Mouse (Mus musculus) CD8-positive naive resting alpha-beta T cell, adult 2 months (primary cell): ENCODE data around the gene Pnkd.
"Not testable (repeated sequence)": the region's sequence is repeated elsewhere in the genome, so short reads cannot be mapped to it uniquely, and the experiment has no call there.

Experiments used
- DNase-seq, 2 experiments: peaks; one replicate each; pipeline ENCODE4 v3.0.0; 2022; ENCODE audit warnings: low read depth in 2 of 2, low spot score in 2 of 2

The Pnkd gene

GRCm38 (mm10) chr1:74321396-74321795 lies 36.7 kb downstream of the Pnkd start:
- no peak for DNase-seq

DNA sequence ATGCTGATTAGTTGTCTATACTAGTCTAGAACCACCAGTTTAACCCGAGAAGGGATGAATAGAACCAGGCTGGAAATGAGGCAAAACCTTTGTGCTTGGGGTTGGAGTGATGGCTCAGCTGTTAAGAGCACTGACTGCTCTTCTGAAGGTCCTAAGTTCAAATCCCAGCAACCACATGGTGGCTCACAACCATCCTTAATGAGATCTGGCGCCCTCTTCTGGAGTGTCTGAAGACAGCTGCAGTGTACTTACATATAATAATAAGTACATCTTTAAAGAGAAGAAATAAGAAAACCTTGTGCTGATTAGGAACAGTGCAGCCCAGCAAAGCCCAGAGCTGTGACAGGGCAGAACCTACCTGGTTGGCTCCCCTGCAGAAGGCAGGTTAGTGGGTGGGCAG lies 42.2 kb downstream of the Pnkd start:
- DNase-seq, result not testable (repeated sequence)

- no peak for DNase-seq
Observed at GRCm38 (mm10) chr1:74329899-74330431, 45.2 kb downstream of the Pnkd start.

DNA sequence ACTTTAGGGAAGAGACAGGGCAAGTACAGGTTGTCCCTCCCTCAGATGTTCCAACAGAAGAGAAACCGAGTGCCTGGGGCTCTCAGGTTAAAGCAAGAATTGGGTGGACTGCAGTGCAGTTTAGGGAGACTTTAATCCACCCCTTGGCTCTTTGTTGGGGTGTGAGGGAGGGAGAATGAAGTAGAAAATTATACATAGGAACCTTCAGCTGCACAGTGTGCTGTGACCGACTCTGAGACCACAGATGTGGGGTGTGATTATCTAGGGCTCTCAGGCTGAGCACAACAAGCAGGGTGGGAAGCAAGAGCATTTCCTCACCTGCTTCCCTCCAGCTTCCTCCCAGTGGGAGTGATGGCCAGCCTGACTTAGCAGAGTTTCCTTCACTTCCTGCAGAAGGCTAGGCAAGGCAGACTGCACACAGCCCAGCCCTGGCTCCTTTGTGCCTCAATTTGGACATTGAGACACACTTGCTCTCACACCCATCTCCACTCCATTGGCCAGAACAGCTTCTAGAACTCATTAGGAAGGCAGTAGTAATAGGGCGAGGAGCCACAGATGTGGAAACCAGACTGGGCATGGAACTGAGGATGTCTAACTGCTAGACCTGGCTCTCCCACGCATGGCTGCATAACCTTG lies 46.4 kb downstream of the Pnkd start:
- DNase-seq, result no peak

GRCm38 (mm10) chr1:74332241-74332763 lies 47.6 kb downstream of the Pnkd start:
- DNase-seq, result peak; percentile 79 to 85

- DNase-seq, result peak in 1 of 2 experiments; percentile 4
Observed at GRCm38 (mm10) chr1:74332930-74333329, 48.2 kb downstream of the Pnkd start.

GRCm38 (mm10) chr1:74334607-74335006 lies 49.9 kb downstream of the Pnkd start:
- no peak for DNase-seq

DNA sequence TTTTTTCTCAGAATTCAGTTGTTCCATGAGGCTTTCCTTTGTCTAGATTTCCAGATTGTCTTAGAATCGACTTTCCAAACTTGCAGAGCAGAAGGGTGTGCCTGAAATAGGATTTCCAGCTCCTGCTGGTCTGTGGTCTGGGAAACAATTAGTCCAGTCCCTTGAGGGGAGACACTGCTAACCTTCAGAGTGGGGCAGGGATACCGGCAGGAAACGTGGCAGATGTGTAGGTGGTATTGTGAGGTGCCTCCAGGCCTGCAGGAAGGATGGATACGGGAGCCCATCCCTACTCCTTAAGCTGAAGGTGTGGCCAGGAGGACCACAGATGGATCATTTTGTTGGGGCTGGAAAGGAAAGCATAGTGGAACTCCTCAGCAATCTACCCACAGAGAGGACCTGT lies 50.3 kb downstream of the Pnkd start:
- DNase-seq, result no peak

DNA sequence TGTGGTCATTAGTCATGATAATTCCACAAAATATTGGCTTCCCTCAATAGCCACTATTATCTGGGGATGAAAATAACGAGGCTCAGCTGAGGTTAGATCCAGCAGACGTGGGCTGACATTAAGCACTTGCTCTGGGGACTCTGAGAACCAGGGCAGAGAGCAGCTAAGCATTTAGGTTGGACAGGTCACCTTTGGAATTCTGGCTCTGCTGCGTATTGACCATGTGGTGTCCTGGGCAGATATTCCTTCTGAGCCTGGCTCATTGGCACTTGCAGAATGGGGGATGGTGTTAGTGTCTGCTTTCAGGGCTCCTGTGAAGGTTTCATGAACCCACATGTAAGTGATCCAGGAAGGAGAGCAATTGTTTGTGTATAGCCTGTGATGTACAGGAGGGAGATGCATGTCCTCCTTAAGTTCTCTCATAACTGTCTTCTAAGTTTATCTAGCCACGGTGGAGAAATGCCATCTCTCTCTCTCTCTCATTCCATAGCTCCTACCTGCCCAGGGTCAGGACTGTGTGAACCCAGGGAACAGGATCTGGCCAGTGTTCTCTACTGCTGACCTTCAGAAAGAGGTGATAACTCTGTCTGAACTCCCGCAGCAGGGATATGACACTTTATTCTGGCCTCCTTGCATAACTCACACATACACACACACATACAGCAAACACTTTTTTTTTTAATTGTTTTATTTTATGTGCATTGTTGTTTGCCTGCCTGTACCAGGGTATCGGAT lies 50.9 kb downstream of the Pnkd start:
- no peak for DNase-seq

DNA sequence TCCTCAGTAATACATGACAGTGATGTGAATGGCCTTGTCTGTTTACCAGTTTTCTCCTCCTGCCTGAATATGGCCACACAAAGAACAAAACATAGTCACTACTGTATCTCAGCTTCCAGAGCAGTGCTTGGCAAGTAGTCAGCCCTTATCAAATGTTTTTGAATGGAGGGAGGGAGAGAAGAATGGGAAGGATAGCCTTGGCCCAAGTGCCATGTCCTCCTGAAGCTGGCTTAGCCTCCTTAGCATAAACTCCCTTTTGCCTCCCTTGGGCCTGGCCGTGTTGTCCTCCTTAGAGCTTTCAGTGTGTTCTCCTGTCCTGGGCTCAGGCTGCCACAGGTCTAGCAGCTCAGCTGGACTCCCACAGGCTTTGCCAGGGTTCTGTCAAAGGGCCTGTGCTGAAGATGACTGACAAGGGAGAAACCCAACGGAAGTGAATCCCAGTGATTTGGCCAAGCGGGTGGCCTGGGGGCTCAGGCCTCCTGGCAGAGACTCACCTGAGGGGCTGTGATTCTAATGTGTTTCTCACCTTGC lies 52.6 kb downstream of the Pnkd start:
- DNase-seq, result no peak

- DNase-seq, result no peak
Observed at GRCm38 (mm10) chr1:74338013-74338412, 53.3 kb downstream of the Pnkd start.

DNA sequence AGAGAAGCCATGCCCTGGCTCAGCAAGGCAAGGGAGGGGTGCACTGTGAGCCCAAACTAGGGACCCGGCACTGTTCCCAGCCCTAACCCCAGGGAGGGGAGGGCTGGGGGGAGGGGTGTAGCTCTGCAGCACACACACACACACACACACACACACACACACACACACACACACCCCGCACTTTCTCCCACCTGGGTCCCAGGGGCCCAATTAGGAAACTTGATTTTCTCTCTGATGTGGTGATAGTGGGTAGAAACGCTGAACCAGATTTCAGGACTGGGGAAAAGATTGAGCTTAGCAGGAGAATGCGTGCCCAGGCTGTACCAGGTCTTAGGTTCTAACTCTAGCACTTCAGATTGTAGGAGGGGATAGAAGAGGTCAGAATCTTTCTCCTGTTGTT lies 53.9 kb downstream of the Pnkd start:
- DNase-seq, result no peak

- no peak for DNase-seq
Observed at GRCm38 (mm10) chr1:74339917-74340316, 55.2 kb downstream of the Pnkd start.

- no peak for DNase-seq
Observed at GRCm38 (mm10) chr1:74340361-74340764, 55.6 kb downstream of the Pnkd start.

GRCm38 (mm10) chr1:74340992-74341391 lies 56.3 kb downstream of the Pnkd start:
- DNase-seq, result not testable (repeated sequence)

DNA sequence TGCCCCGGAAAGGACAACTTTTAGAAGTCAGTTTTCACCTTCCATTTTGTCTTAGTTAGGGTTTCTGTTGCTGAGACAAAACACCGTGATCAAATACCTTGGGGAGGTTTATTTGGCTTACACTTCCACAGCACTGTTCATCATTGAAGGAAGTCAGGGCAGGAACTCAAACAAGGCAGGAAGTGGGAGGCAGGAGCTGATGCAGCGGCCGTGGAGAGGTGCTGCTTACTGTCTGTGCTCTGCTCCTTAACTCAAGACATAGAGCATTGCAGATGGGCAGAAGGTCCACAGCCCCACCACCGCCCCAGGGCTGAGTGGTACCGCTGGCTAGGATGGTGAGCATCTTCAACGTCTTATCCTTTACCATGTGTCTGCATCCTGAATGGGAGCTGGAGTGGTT lies 57.2 kb downstream of the Pnkd start:
- DNase-seq, result no peak

DNA sequence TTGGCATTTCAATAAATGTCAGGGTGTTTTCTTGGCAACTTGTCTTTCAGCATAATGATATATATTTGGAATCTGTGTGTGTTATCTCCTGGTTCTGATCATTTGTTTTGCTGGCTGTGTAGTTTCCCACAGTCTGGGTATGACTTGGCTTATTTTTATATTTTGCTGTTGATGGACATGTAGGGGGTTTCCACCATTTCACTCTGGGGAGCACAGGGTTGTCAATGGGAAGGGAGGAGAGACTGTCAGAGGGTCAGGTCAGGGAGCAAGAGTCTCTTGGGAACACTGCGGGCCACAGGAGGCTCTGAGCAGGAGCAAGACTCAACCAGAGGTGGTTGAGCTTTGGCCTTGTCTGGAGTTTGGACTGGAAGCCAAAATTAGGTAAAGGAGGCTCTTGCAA lies 57.6 kb downstream of the Pnkd start:
- no peak for DNase-seq

GRCm38 (mm10) chr1:74343161-74343560 lies 58.4 kb downstream of the Pnkd start:
- DNase-seq, result no peak

DNA sequence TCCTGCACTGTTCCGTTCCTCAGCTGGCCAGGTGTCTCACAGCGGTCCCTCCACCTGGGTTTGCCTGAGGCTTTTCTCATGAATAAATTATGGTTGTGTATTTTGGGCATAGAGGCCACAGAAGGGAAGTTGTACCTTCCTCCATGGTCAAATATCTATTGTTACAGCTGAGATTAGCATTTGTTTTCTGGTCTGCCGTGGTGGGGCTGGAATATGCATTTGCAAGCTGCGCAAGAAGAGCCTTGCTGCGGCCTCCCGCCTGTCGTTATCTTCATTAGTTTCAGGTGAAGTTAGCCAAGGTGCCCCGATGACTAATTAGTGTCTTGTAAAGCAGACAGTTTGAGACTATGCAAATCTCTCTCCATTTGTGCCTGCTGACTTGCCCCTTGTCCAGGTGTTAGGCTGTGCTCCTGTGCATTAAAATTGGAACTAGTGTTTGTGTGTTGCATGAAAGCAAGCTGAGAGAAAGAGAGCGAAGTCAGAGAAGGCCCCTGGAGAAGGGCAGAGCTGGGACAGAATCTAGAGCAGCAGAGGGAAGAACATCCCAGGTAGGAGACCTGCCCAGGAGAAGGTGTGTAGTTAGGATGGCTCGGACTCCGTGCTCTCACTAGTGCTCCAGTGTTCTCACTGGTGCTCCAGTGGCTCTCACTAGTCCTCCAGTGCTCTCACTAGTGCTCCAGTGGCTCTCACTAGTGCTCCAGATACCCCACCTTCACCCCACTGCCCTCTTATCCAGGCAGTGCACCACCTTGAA lies 59.6 kb downstream of the Pnkd start:
- no peak for DNase-seq

- no peak for DNase-seq
Observed at GRCm38 (mm10) chr1:74351185-74351769, 66.5 kb downstream of the Pnkd start.

DNA sequence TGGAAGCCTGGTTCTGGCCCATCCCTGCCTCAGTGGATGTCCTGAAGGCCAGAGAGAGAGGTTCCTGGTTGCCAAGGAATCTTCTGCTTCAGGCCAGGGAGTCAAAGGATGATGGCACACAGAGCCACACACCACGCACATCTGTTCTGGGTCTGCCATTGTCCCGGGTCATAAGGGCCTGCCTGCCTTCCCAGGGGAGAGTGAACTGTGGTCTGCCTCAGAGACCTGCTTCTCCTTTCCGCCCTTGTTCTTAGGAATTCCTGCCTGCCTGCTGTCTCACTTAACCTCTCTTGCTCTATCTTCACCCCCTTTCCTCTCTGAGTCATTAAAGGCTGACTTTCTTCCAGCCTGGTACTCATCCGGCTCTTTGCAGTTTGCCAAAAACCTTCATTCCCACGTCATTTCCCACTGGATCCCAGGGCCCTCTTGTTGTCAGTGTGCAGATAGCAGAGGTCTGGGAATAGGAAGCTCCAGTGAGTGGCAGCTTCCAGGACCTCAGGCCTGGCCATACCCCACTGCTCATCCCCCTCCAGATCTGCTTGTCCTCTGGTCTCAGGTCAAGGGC lies 67.9 kb downstream of the Pnkd start:
- DNase-seq, result no peak
